Mouse (Mus musculus) heart, embryonic 12.5 days (tissue): Measurements from ENCODE around the gene Kctd14. TPM values are rescaled to one million over a fixed set of nuclear protein-coding genes. Genes with fewer than 3 reads are reported as not detected.

ENCODE experiments used
- ATAC-seq: fragments of 200-750 bp; cut with Nextera tagmentation; 2 replicates; pipeline ENCODE4 v1.8.0; 2017; ENCODE audit warnings: moderate TSS enrichment, moderate library complexity; ENCODE audit not compliant: insufficient number of reproducible peaks, low FRiP score
- H3K27ac ChIP-seq: fragments of 300-500 bp; sonication (generic); 2 replicates; pipeline ENCODE4 v1.5.1; 2016; ENCODE audit warnings: mild to moderate bottlenecking, moderate library complexity; ENCODE audit not compliant: poor library complexity, severe bottlenecking
- H3K27me3 ChIP-seq: fragments of 300-500 bp; sonication (generic); replicated peaks from 2 replicates; pipeline ENCODE4 v1.6.1; 2016; ENCODE audit warnings: mild to moderate bottlenecking, moderate library complexity
- H3K36me3 ChIP-seq: fragments of 300-500 bp; sonication (generic); 2 replicates; pipeline ENCODE4 v1.6.1; 2016; ENCODE audit warnings: mild to moderate bottlenecking, moderate library complexity
- H3K4me1 ChIP-seq: fragments of 300-500 bp; sonication (generic); replicated peaks from 2 replicates; pipeline ENCODE4 v1.6.1; 2016; ENCODE audit warnings: mild to moderate bottlenecking
- H3K4me2 ChIP-seq: fragments of 300-500 bp; sonication (generic); 2 replicates; pipeline ENCODE4 v1.6.1; 2016; ENCODE audit warnings: mild to moderate bottlenecking, moderate library complexity
- H3K4me3 ChIP-seq: fragments of 300-500 bp; sonication (generic); 2 replicates; pipeline ENCODE4 v1.5.1; 2016; ENCODE audit warnings: mild to moderate bottlenecking
- H3K9ac ChIP-seq: fragments of 300-500 bp; sonication (generic); 2 replicates; pipeline ENCODE4 v1.6.1; 2016; ENCODE audit warnings: mild to moderate bottlenecking, moderate library complexity
- H3K9me3 ChIP-seq: fragments of 300-500 bp; sonication (generic); replicated peaks from 2 replicates; pipeline ENCODE4 v1.6.1; 2016; ENCODE audit warnings: mild to moderate bottlenecking, moderate library complexity
- WGBS: fragments of 180-500 bp; shearing (Covaris S2); methylation state at CpG from one replicate; pipeline ENCODE4 v1.1.7; 2016; 5-methylcytosine and 5-hydroxymethylcytosine counted together
- polyA plus RNA-seq: library from polyadenylated mRNA; unstranded; fragments of >200 nt; fragmentation: Nextera tagmentation; extraction: Ambion mirVana; gene quantifications from 2 replicates; pipeline ENCODE4 v1.2.1, GENCODE M21; 2016

The Kctd14 gene
- polyA plus RNA-seq, 1 experiment from 2014 or later, result 0.96 TPM

- Histone ChIP-seq H3K27me3 (no peaks in the 10 kb centered on the region), H3K36me3 (no peaks in the 10 kb centered on the region), H3K4me1 (0 out of 2 replicates have a peak, but pooled peaks cover 5% of the 10 kb centered on the region), H3K9ac (no peak overlapping the region), H3K9me3 (peaks cover 2% of the 10 kb centered on the region; the same call in 1 of the 2 replicates), H3K27ac (peak overlapping the region; percentile 28), H3K4me2 (no peak overlapping the region), H3K4me3 (no peak overlapping the region)
- 34% methylated on average over 6 of the region's 6 CpGs for WGBS
- ATAC-seq, result peak; percentile 51; the same call in 1 of the 2 replicates
Observed at GRCm38 (mm10) chr7:97446171-97446925, 4.8 kb upstream of the Kctd14 start.

GRCm38 (mm10) chr7:97447050-97447531 is 4.0 kb upstream of the Kctd14 start:
- Histone ChIP-seq H3K27me3 (no peaks in the 10 kb centered on the region), H3K9ac (no peak overlapping the region), H3K9me3 (peaks cover 2% of the 10 kb centered on the region; the same call in 1 of the 2 replicates), H3K4me1 (0 out of 2 replicates have a peak, but pooled peaks cover 5% of the 10 kb centered on the region), H3K4me3 (no peak overlapping the region), H3K36me3 (no peaks in the 10 kb centered on the region), H3K27ac (peak overlapping the region; percentile 28), H3K4me2 (no peak overlapping the region)
- ATAC-seq, result no peak
- 66% methylated on average over 6 of the region's 6 CpGs for WGBS

- Histone ChIP-seq H3K4me3 (no peak overlapping the region), H3K9me3 (peaks cover 2% of the 10 kb centered on the region; the same call in 1 of the 2 replicates), H3K36me3 (no peaks in the 10 kb centered on the region), H3K4me1 (peaks cover 7% of the 10 kb centered on the region), H3K27ac (no peak overlapping the region), H3K4me2 (no peak overlapping the region), H3K27me3 (no peaks in the 10 kb centered on the region), H3K9ac (no peak overlapping the region)
- whole genome bisulfite sequencing, result 89% methylated on average over 6 of the region's 6 CpGs
- ATAC-seq, result no peak
Observed at GRCm38 (mm10) chr7:97452196-97452595, 1.1 kb downstream of the Kctd14 start.

GRCm38 (mm10) chr7:97453141-97453921 is 2.2 kb downstream of the Kctd14 start:
- Histone ChIP-seq H3K27me3 (no peaks in the 10 kb centered on the region), H3K27ac (no peak overlapping the region), H3K4me2 (peak overlapping the region; percentile 98), H3K36me3 (no peaks in the 10 kb centered on the region), H3K9ac (peak overlapping the region; percentile 68), H3K4me3 (peak overlapping the region; percentile 57), H3K9me3 (peaks cover 2% of the 10 kb centered on the region; the same call in 1 of the 2 replicates), H3K4me1 (peaks cover 7% of the 10 kb centered on the region)
- WGBS, result 3% methylated on average over 27 of the region's 27 CpGs
- peak; percentile 77 for ATAC-seq

DNA sequence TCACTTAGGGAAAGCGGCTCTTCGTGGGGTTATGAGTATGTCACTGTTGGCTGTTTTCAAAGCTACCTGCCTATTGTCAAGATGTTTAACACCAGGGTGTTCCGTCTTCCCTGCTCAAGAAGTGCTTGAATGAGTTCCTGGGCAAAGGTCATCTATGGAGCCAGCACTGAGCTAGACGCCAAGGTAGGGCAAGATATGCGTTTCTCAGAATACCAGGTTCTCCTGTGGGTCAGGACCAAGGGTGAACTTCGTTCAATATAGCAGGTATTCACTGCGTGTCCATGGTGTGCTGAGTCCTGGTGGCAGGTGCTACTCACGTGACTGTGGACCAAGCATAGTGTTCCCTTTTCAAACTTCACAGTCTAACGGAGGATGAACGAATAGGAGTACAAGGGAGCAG is 3.7 kb downstream of the Kctd14 start:
- Histone ChIP-seq H3K9me3 (no peaks in the 10 kb centered on the region; the same call in 1 of the 2 replicates), H3K36me3 (no peaks in the 10 kb centered on the region), H3K4me1 (peaks cover 7% of the 10 kb centered on the region), H3K27ac (no peak overlapping the region), H3K27me3 (no peaks in the 10 kb centered on the region), H3K9ac (no peak overlapping the region), H3K4me2 (no peak overlapping the region), H3K4me3 (no peak overlapping the region)
- ATAC-seq, result no peak
- 88% methylated on average over 10 of the region's 10 CpGs for WGBS

DNA sequence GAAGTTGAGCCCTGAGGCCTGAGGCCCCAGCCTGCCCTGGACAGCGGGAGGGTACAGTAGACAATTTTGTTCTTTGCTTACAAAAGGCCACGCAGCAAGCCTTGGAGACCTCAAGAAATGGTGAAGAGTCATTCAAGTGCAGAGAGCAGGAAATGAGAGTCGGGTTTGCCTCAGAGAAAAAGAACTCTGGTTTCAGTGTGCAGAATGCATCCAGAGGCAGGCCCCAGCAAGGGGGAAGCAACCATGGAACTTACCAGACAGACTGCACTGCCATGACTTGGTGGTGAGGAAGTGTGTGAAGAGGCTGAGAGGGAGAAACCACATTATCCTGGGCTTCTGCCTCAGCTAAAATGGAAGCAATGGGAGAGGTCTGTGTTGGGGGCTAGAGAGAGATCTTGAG is 4.5 kb downstream of the Kctd14 start:
- no peak overlapping the region for H3K9ac ChIP-seq
- H3K9me3 ChIP-seq, result no peaks in the 10 kb centered on the region
- no peak overlapping the region for H3K27ac ChIP-seq
- H3K4me3 ChIP-seq, result no peak overlapping the region
- no peak for ATAC-seq
- no peak overlapping the region for H3K4me2 ChIP-seq
- H3K4me1 ChIP-seq, result peaks cover 7% of the 10 kb centered on the region
- 76% methylated on average over 3 of the region's 3 CpGs for WGBS
- H3K27me3 ChIP-seq, result no peaks in the 10 kb centered on the region
- H3K36me3 ChIP-seq, result no peaks in the 10 kb centered on the region

- Histone ChIP-seq H3K27me3 (no peaks in the 10 kb centered on the region), H3K4me1 (no peaks in the 10 kb centered on the region), H3K36me3 (no peaks in the 10 kb centered on the region), H3K27ac (no peak overlapping the region), H3K9me3 (no peaks in the 10 kb centered on the region; the same call in 1 of the 2 replicates), H3K4me2 (no peak overlapping the region), H3K4me3 (no peak overlapping the region), H3K9ac (no peak overlapping the region)
- 76% methylated on average over 5 of the region's 5 CpGs for WGBS
- ATAC-seq, result no peak
Observed at GRCm38 (mm10) chr7:97473001-97473400, 21.9 kb downstream of the Kctd14 start.

DNA sequence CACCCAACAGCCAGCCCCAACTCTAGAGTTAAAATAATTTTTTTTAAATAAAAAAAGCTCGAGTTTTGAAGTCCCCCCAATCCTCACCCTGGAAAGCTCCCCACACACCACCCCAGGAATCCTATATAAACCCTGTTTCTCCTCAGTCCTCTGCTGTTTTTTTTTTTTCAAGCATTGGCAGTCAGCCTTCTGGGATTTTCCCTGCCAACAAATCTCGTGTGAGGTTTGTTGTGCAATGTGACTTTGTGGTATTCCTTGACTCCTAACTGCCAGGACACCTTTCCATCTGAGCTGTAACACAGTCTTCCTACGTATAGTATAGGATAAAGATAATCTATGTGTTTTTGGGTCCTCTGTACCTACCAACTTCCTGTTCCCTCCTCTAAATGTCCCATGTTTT is 28.2 kb downstream of the Kctd14 start:
- Histone ChIP-seq H3K9ac (no peak overlapping the region), H3K9me3 (no peaks in the 10 kb centered on the region), H3K4me3 (no peak overlapping the region), H3K27ac (no peak overlapping the region), H3K4me1 (peaks cover 14% of the 10 kb centered on the region), H3K27me3 (no peaks in the 10 kb centered on the region), H3K4me2 (no peak overlapping the region), H3K36me3 (no peaks in the 10 kb centered on the region)
- no peak for ATAC-seq
- 60% methylated on average over 3 of the region's 3 CpGs for WGBS

- H3K27ac ChIP-seq, result no peak overlapping the region
- H3K4me2 ChIP-seq, result peak overlapping the region; percentile 96
- H3K9ac ChIP-seq, result 0 out of 2 replicates have a peak overlapping the region, but pooled peaks have one; percentile 36
- H3K9me3 ChIP-seq, result no peaks in the 10 kb centered on the region
- no peaks in the 10 kb centered on the region for H3K27me3 ChIP-seq
- WGBS, result 20% methylated on average over 3 of the region's 3 CpGs
- H3K4me3 ChIP-seq, result peak overlapping the region; percentile 84
- peaks cover 14% of the 10 kb centered on the region for H3K4me1 ChIP-seq
- ATAC-seq, result no peak
- peaks cover 6% of the 10 kb centered on the region for H3K36me3 ChIP-seq
Observed at GRCm38 (mm10) chr7:97480290-97480689, 29.2 kb downstream of the Kctd14 start.

DNA sequence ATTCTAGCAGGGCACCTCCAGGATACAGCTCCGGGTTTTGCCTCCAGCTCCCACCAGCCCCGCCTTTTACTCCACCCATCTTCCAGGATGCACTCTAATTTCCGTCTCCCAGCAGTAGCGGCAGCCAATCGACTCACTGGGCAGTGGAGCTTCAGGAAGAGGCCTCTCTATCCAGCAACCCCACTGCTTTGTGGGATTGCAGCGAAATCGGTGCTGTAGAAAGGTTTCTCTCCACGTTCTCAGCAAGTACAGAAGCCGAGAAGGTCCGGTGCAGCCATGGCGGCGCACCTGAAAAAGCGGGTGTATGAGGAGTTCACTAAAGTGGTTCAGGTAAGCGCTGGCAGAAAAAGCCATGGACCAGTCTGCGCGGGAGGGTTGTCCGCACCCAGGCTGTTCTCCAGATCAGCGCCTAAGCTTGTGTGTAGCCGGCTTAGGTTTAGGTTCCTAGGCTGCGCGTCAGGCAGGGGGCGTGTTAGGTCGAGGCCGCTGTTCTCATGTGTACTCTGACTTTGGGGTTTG is 29.8 kb downstream of the Kctd14 start, which contains the start of gene Ints4:
Ints4 (plus strand) TSS at position 136 of the 519 bp plus-strand sequence.
- no peaks in the 10 kb centered on the region for H3K27me3 ChIP-seq
- H3K36me3 ChIP-seq, result peaks cover 10% of the 10 kb centered on the region
- peak within 1 kb of the TSS; percentile 79; the same call in 1 of the 2 replicates for H3K27ac ChIP-seq
- under 1% methylated on average over 24 of the region's 24 CpGs for WGBS
- peak; percentile 97 for ATAC-seq
- peak within 1 kb of the TSS; percentile 96 for H3K4me2 ChIP-seq
- peak within 1 kb of the TSS; percentile 78 for H3K9ac ChIP-seq
- peaks cover 14% of the 10 kb centered on the region for H3K4me1 ChIP-seq
- H3K4me3 ChIP-seq, result peak within 1 kb of the TSS; percentile 84
- H3K9me3 ChIP-seq, result no peaks in the 10 kb centered on the region

GRCm38 (mm10) chr7:97483378-97483777 is 32.3 kb downstream of the Kctd14 start:
- WGBS, result 73% methylated on average over 2 of the region's 2 CpGs
- H3K36me3 ChIP-seq, result peaks cover 30% of the 10 kb centered on the region
- no peaks in the 10 kb centered on the region for H3K27me3 ChIP-seq
- H3K9ac ChIP-seq, result no peak overlapping the region
- H3K4me3 ChIP-seq, result no peak overlapping the region
- no peak overlapping the region for H3K27ac ChIP-seq
- no peaks in the 10 kb centered on the region for H3K9me3 ChIP-seq
- no peak for ATAC-seq
- H3K4me2 ChIP-seq, result no peak overlapping the region
- H3K4me1 ChIP-seq, result peaks cover 14% of the 10 kb centered on the region
